Mouse (Mus musculus) fat pad, adult 2 months (tissue): ENCODE data around the gene Speer4e.
"Not testable (repeated sequence)": the region's sequence is repeated elsewhere in the genome, so short reads cannot be mapped to it uniquely, and the experiment has no call there.

ENCODE experiments used
- DNase-seq: peaks from one replicate; pipeline ENCODE4 v3.0.0-alpha.2; 2011; ENCODE audit warnings: low read depth, low spot score; ENCODE audit errors: extremely low read depth

Speer4e gene

GRCm38 (mm10) chr5:14938329-14938728 lies at the start of gene Speer4e:
Speer4e (minus strand) TSS chr5:14938429.
- not testable (repeated sequence) for DNase-seq

- not testable (repeated sequence) for DNase-seq
These were observed 48.6 kb upstream of the Speer4e start for GRCm38 (mm10) chr5:14986649-14987387.

DNA sequence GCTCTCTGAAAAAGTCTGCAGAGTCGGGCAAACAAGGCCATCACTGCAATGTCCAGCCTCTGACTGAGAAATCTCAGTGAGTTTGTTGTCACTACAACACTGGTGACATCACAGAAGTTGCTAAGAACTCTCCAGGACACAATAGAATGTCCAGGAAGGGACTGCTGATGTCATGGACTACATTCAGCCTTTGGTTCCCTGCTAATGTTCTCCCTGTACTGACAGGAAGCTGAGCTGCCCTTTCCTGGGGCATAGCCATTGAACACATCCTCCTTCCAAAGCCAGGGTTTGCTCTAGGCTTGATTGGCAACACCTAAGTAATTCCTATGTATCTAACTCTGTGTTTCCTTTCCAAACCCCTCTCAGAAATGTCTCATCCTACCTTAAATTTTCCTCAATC lies 40.6 kb upstream of the Speer4e start, which contains the start of gene Gm10354:
TSS of gene Gm10354 (minus strand) at position 101 of the 400 bp plus-strand sequence.
- not testable (repeated sequence) for DNase-seq

DNA sequence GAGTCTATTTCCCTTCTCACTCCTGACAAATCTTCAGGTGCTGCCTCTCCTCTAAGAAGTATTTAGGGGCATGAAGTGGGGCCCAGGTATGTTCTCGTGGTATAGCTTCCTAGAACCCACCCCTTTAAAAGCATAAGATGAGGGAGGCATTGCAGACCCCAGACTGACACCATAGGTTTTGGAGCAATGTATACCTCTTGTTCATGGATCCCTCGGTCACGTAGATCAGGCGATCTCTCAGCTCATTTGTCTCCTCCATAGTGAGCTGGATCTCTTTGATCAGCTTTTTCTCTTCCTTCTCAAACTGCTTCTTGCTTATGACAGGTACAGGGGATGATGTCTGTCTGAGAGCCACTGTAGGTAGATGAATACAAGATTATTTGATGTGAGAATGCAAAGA lies 39.1 kb upstream of the Speer4e start:
- not testable (repeated sequence) for DNase-seq

GRCm38 (mm10) chr5:14975294-14975693 lies 37.1 kb upstream of the Speer4e start:
- DNase-seq = not testable (repeated sequence)

DNA sequence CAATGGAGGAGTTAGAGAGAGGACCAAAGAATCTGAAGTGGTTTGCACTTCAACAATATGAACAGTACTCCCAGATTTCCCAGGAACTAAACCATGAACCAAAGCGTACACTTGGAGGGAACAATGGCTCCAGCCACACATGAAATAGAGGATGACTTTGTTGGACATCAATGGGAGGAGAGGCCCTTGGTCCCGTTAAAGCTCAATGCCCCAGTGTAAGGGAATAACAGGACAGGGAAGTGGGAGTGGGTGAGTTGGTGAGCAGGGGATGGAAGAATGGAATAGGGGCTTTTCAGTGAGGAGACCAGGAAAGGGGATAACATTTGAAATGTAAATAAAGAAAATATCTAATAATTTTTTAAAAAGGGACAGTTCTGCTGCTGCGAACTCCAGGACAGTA lies 34.6 kb upstream of the Speer4e start:
- DNase-seq = not testable (repeated sequence)

DNA sequence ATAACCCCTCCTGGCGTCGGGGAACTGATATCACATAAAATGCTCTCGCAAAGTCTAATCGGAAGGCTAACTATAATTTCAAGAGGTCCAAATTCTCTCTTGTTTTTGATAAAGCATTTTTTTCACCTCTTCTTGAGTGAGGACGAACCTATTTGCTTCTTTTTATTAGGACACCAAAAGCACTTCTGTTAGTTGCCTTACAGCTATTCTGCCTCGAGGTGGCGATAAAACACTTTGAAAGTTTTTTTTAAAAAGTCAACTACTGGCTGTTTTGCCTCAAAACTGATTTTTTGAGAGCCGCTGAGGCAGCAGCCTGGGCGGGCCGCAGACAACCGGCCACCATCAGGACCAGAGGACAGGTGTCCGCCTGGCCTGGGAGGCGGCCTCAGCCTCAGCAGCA lies 25.6 kb upstream of the Speer4e start:
- not testable (repeated sequence) for DNase-seq

DNA sequence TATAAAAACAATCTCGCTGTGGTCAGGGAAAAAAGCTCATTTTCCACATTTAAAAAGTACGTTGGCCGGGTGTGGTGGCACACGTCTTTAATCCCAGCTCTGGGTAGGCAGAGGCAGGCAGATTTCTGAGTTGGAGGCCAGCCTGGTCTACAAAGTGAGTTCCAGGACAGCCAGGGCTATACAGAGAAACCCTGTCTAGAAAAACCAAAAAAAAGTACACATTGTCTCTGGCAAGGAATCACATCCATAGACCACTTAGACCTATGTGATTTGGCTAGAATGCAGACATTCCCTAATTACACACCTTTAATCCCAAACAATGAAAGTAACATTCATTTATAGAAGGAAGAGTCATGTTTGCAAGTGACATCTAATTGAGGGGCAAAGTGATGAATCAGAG lies 23.3 kb upstream of the Speer4e start:
- DNase-seq = not testable (repeated sequence)

- DNase-seq = not testable (repeated sequence)
These were observed 17.9 kb upstream of the Speer4e start for GRCm38 (mm10) chr5:14955928-14956706.

GRCm38 (mm10) chr5:14953587-14953986 lies 15.4 kb upstream of the Speer4e start:
- DNase-seq = not testable (repeated sequence)

DNA sequence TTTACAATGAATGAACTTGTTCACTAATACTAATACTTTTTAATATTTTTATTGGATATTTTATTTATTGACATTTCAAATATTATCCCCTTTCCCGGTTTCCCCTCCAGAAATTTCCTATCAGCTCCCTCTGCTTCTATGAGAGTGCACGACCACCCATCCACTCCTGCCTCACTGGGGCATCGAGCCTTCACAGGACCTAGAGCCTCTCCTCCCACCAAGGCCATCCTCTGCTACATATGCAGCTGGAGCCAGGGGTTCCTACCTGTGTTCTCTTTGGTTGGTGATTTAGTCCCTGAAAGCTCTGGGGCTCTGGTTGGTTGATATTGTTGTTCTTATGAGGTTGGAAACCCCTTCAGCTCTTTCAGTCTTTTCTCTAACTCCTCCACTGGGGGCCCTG lies 14.5 kb upstream of the Speer4e start:
- not testable (repeated sequence) for DNase-seq

DNA sequence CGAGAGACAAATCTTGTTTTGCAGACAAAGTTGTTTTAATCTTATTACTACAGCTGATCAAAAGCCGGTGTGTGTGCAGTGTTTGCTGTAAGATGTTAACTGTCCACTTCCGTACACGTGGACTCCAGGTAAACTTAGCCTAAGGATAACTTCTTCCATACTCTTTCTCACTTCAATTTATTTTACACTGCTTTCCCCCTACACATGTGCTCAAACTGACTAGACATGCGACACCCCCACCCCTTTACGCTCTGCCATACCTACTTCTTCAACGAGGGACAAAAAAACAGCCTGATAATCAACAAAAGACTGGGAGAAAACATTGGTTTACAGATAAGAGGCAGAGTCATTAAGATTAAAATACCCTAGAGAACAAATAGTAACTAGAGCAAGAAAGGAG lies 13.6 kb upstream of the Speer4e start:
- DNase-seq = not testable (repeated sequence)

DNA sequence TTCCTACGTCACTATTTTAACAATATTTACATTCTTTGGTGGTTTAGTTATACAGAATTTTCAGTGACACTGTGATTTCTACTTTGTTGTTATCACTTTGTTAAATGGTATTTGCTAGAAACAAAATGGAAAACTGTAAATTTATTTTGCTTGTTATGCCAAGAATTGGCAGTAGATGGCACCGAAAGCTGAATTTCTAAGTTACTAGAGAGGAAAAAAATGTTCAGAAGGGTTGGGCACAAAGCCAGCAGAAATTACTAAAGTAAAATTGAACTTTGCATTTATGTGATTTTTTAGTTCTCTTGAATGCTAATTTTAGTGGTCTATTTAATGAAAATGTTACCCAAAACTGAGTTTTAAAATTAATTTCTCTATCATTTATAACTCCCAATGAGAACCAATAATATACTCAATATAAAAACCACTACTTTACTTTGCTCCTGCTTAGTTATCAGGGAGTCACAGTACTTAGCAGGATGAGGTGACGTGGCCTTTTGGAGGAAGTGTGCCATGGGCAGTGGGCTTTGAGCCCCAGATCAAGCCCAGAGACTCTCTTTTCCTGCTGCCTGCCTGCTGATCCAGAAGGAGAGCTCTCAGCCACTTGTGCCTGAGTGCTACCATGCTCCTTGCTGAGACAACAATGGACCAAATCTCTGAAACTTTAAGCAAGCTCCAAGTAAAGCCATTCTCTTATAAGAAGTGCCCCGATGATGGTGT lies 9.4 kb upstream of the Speer4e start:
- not testable (repeated sequence) for DNase-seq

- DNase-seq = not testable (repeated sequence)
These were observed 7.3 kb upstream of the Speer4e start for GRCm38 (mm10) chr5:14945524-14945923.

DNA sequence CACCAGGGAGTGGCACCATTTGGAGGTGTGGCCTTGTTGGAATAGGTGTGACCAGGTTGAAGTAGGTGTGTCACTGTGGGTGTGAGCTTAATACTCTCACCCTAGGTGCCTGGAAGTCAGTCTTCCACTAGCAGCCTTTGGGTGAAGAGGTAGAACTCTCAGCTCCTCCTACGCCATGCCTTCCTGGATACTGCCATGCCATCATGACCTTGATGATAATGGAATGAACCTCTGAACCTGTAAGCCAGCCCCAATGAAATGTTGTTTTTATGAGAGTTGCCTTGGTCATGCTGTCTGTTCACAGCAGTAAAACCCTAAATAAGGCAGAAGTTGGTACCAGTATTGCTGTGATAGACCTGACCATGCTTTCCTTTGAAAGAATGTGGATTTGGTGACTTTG lies 2.8 kb upstream of the Speer4e start:
- not testable (repeated sequence) for DNase-seq

GRCm38 (mm10) chr5:14933721-14934120 lies 4.5 kb downstream of the Speer4e start:
- DNase-seq = not testable (repeated sequence)

DNA sequence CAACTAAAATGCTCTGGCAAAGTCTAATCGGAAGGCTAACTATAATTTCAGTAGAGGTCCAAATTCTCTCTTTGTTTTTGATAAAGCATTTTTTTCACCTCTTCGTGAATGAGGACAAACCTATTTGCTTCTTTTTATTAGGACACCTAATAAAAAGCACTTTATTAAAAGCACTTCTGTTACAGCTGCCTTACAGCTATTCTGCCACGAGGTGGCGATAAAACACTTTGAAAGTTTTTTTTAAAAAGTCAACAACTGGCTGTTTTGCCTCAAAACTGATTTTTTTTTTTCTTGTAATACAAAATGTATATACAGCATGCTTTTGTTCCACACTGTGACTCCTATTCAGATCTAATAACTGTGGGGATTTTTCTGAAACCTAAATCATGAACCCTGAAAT lies 11.2 kb downstream of the Speer4e start:
- DNase-seq = not testable (repeated sequence)

- DNase-seq = not testable (repeated sequence)
These were observed 23.4 kb downstream of the Speer4e start, which contains the start of gene Gm9758 for GRCm38 (mm10) chr5:14914799-14915198. Gm9758 (minus strand) TSS chr5:14914899.

GRCm38 (mm10) chr5:14914361-14914760 lies 23.9 kb downstream of the Speer4e start:
- DNase-seq = not testable (repeated sequence)

GRCm38 (mm10) chr5:14903539-14903938 lies 34.7 kb downstream of the Speer4e start:
- DNase-seq = not testable (repeated sequence)

GRCm38 (mm10) chr5:14892242-14892641 lies 46.0 kb downstream of the Speer4e start:
- no peak for DNase-seq
